Mouse (Mus musculus): ENCODE measurements around the gene Cdc42bpa.

GRCm38 (mm10) chr1:180198959-180199714, 238.9 kb downstream of the Cdc42bpa start, which contains the start of gene Coq8a:
- TF ChIP-seq CTCF (IDR thresholded peaks at IDR 0.05; ENCODE audit: insufficient read depth, low read depth, low read length), result no peak
- no peak for TF ChIP-seq POLR2A (IDR thresholded peaks at IDR 0.05; ENCODE audit: insufficient read depth, low read depth, low read length)

Data from olfactory bulb, adult 2 months (tissue).